Mouse (Mus musculus) stomach, postnatal 0 days (tissue): Measurements from ENCODE around the gene Bud13. TPM values are rescaled to one million over a fixed set of nuclear protein-coding genes. Genes with fewer than 3 reads are reported as not detected.
A peak's percentile ranks its signal among the peaks of the same experiment; 100 is the strongest.
"Not testable (repeated sequence)": the region's sequence is repeated elsewhere in the genome, so short reads cannot be mapped to it uniquely, and the experiment has no call there.

Source experiments
- ATAC-seq: fragments of 200-750 bp; cut with Nextera tagmentation; 2 replicates; pipeline ENCODE4 v1.8.0; 2017; ENCODE audit not compliant: low FRiP score, low TSS enrichment
- DNase-seq: peaks from one replicate; pipeline ENCODE4 v3.0.0-alpha.2; 2016; ENCODE audit warnings: low spot score
- H3K27ac ChIP-seq: fragments of 300-500 bp; sonication (generic); replicated peaks from 2 replicates; pipeline ENCODE4 v1.5.1; 2014; ENCODE audit warnings: mild to moderate bottlenecking, control low read depth
- H3K27me3 ChIP-seq: fragments of 300-500 bp; sonication (generic); 2 replicates; pipeline ENCODE4 v1.6.1; 2014; ENCODE audit warnings: low read length; ENCODE audit not compliant: control insufficient read depth, insufficient read depth
- H3K36me3 ChIP-seq: fragments of 300-500 bp; sonication (generic); 2 replicates; pipeline ENCODE4 v1.6.1; 2014; ENCODE audit warnings: low read length, mixed read lengths; ENCODE audit not compliant: control insufficient read depth, insufficient read depth
- H3K4me1 ChIP-seq: fragments of 300-500 bp; sonication (generic); replicated peaks from 2 replicates; pipeline ENCODE4 v1.6.1; 2014; ENCODE audit warnings: antibody characterized with exemption; ENCODE audit not compliant: control insufficient read depth, insufficient read depth
- H3K4me2 ChIP-seq: fragments of 300-500 bp; sonication (generic); replicated peaks from 2 replicates; pipeline ENCODE4 v1.6.1; 2014; ENCODE audit warnings: low read depth, mild to moderate bottlenecking, control low read depth, moderate library complexity
- H3K4me3 ChIP-seq: fragments of 300-500 bp; sonication (generic); 2 replicates; pipeline ENCODE4 v1.5.1; 2014; ENCODE audit warnings: low read depth, low read length, control low read depth
- H3K9ac ChIP-seq: fragments of 300-500 bp; sonication (generic); 2 replicates; pipeline ENCODE4 v1.6.1; 2014; ENCODE audit warnings: mild to moderate bottlenecking, low read length, control low read depth, mixed read lengths
- H3K9me3 ChIP-seq: fragments of 300-500 bp; sonication (generic); 2 replicates; pipeline ENCODE4 v1.6.1; 2016; ENCODE audit warnings: low read length; ENCODE audit not compliant: control insufficient read depth
- CTCF ChIP-seq: IDR thresholded peaks from 2 replicates; pipeline ENCODE4 v1.5.1; 2016; ENCODE audit warnings: antibody characterized with exemption, low read depth, mild to moderate bottlenecking, moderate library complexity
- EP300 ChIP-seq: optimal IDR thresholded peaks from 2 replicates; pipeline ENCODE3; 2016; ENCODE audit warnings: antibody characterized with exemption
- WGBS: fragments of 180-500 bp; shearing (Covaris S2); extraction: QIAGEN DNeasy Blood & Tissue Kit; methylation state at CpG from one replicate; pipeline ENCODE4 v1.1.7; 2014; 5-methylcytosine and 5-hydroxymethylcytosine counted together
- polyA plus RNA-seq: library from polyadenylated mRNA; unstranded; fragments of >200 nt; fragmentation: Nextera tagmentation; extraction: Ambion mirVana; gene quantifications from 2 replicates; pipeline ENCODE4 v1.2.1, GENCODE M21; 2015

Bud13 gene
- polyA plus RNA-seq, 1 experiment from 2014 or later = 7.6 TPM

DNA sequence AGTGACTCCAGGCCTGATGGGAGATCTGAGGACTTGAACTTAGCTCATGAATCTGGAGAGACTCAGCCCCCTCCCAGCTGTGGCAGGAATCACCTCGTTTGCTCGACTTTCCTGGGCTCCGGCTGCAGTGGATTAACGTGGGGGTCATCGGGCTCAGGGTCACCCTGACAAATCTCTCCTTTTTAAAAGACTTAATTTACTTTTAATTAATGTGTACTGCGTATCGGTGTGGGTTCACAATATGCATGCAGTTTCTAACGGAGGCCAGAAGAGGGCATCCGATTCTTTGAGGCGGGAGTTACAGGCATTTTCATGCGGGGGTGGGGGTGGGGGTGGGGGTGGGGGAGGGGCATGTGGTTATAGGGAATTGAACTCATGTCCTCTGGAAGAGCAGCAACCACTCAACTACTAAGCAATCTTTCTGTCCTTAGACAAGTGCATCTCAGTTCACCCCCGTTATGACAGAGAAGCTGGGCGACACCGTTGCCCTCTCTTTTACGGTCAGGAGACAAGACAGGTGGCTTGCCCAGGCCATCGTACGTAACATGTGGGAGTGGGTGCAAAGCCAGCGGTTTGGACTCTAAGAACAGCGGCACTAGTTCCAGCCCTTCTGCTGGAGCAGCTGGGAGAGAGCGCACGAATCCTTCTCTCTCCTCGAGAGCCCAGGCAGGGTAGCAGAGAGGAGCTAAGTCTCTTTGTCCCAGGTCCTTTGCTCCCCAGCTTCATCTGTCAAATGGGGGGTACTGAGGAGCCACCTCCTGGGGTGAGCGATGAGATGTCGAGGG lies 47.2 kb downstream of the Bud13 start:
- 33% methylated on average over 24 of the region's 24 CpGs for WGBS
- no peaks in the 10 kb centered on the region for H3K9me3 ChIP-seq
- ATAC-seq = no peak
- DNase-seq = no peak
- TF ChIP-seq EP300 (no peak), CTCF (peak; percentile 26; the same call in 1 of the 2 replicates)
- no peaks in the 10 kb centered on the region for H3K36me3 ChIP-seq
- no peak overlapping the region for H3K4me2 ChIP-seq
- H3K27ac ChIP-seq = no peak overlapping the region
- H3K4me3 ChIP-seq = no peak overlapping the region
- no peaks in the 10 kb centered on the region for H3K27me3 ChIP-seq
- H3K9ac ChIP-seq = no peak overlapping the region
- H3K4me1 ChIP-seq = no peaks in the 10 kb centered on the region

DNA sequence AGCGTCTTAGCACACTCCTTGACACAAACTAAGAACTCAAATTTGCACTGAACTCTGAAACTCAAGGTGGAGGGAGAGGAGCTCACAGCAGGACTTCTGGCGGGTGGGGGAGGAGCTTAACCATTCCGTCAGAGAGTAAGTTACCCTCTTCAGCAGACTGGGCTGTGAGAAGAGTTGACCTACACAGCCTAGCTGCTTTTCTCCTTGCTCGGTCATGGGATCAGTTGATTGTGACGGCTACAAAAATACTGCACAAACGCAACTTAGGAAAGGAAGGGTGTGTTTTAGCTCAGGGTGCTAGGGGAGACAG lies 47.7 kb downstream of the Bud13 start:
- no peaks in the 10 kb centered on the region for H3K36me3 ChIP-seq
- DNase-seq = no peak
- no peaks in the 10 kb centered on the region for H3K9me3 ChIP-seq
- 54% methylated on average over 6 of the region's 6 CpGs for WGBS
- no peaks in the 10 kb centered on the region for H3K4me1 ChIP-seq
- TF ChIP-seq EP300 = no peak
- TF ChIP-seq CTCF = no peak
- ATAC-seq = no peak
- H3K4me3 ChIP-seq = no peak overlapping the region
- H3K27ac ChIP-seq = no peak overlapping the region
- H3K9ac ChIP-seq = no peak overlapping the region
- H3K27me3 ChIP-seq = no peaks in the 10 kb centered on the region
- no peak overlapping the region for H3K4me2 ChIP-seq

DNA sequence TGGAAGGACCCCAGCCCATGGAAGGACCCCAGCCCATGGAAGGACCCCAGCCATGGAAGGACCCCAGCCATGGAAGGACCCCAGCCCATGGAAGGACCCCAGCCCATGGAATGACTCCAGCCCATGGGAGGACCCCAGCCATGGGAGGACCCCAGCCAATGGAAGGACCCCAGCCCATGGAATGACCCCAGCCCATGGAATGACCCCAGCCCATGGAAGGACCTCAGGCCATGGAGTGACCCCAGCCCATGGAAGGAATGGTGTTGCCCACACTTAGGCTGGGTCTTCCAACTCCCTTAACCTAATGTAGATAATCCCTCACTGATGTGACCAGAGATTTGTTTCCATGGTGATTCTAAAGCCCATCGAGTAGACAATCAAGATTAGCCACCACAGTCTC lies 48.5 kb downstream of the Bud13 start:
- WGBS = 89% methylated on average over 1 of the region's 1 CpGs
- Histone ChIP-seq H3K27ac (no peak overlapping the region), H3K4me1 (no peaks in the 10 kb centered on the region), H3K9me3 (no peaks in the 10 kb centered on the region), H3K4me2 (no peak overlapping the region), H3K36me3 (no peaks in the 10 kb centered on the region), H3K9ac (no peak overlapping the region), H3K4me3 (no peak overlapping the region), H3K27me3 (no peaks in the 10 kb centered on the region)
- no peak for TF ChIP-seq CTCF
- ATAC-seq (no peak), DNase-seq (no peak)

- 41% methylated on average over 26 of the region's 26 CpGs for WGBS
- TF ChIP-seq CTCF (no peak), EP300 (no peak)
- H3K27ac ChIP-seq = no peak overlapping the region
- no peaks in the 10 kb centered on the region for H3K36me3 ChIP-seq
- ATAC-seq (no peak), DNase-seq (no peak)
- no peaks in the 10 kb centered on the region for H3K4me1 ChIP-seq
- no peak overlapping the region for H3K4me3 ChIP-seq
- no peaks in the 10 kb centered on the region for H3K9me3 ChIP-seq
- H3K9ac ChIP-seq = no peak overlapping the region
- no peak overlapping the region for H3K4me2 ChIP-seq
- H3K27me3 ChIP-seq = no peaks in the 10 kb centered on the region
These were observed 51.7 kb downstream of the Bud13 start for GRCm38 (mm10) chr9:46334471-46335025.

GRCm38 (mm10) chr9:46335461-46335995 lies 52.7 kb downstream of the Bud13 start:
- no peak for ATAC-seq
- Histone ChIP-seq H3K9me3 (no peaks in the 10 kb centered on the region), H3K9ac (no peak overlapping the region), H3K4me1 (no peaks in the 10 kb centered on the region), H3K27me3 (no peaks in the 10 kb centered on the region), H3K36me3 (no peaks in the 10 kb centered on the region), H3K4me3 (no peak overlapping the region), H3K4me2 (no peak overlapping the region), H3K27ac (no peak overlapping the region)
- TF ChIP-seq CTCF (no peak), EP300 (no peak)
- DNase-seq = no peak
- 67% methylated on average over 10 of the region's 10 CpGs for WGBS

GRCm38 (mm10) chr9:46336294-46336693 lies 53.5 kb downstream of the Bud13 start:
- not testable (repeated sequence) for H3K27ac ChIP-seq, H3K36me3 ChIP-seq, H3K9me3 ChIP-seq, H3K27me3 ChIP-seq, H3K4me3 ChIP-seq, ATAC-seq, DNase-seq, H3K4me1 ChIP-seq, H3K4me2 ChIP-seq, H3K9ac ChIP-seq
- WGBS = 74% methylated on average over 12 of the region's 14 CpGs
